Mouse (Mus musculus): ENCODE data around the gene Slc24a3.

Slc24a3 gene

DNA sequence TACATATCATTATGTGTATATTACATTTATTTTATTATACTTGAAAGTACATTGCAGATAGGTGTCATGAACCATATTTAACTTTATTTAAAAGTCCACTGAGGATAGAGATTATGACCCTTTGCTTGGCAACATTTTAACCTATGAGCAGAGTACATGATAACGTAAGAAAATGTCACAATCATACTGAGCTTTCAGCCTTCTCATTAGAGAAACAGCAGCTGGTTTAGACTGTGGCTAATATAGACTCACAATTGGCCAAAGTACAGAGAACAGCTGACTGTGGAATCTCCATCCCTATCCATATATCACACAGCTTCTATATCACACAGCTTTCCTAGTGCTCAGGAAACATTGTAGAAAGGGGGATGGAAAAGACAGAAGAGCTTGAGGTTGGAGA lies 111.8 kb downstream of the Slc24a3 start:
- DNase-seq (ENCODE audit: low spot score) = no peak

DNA sequence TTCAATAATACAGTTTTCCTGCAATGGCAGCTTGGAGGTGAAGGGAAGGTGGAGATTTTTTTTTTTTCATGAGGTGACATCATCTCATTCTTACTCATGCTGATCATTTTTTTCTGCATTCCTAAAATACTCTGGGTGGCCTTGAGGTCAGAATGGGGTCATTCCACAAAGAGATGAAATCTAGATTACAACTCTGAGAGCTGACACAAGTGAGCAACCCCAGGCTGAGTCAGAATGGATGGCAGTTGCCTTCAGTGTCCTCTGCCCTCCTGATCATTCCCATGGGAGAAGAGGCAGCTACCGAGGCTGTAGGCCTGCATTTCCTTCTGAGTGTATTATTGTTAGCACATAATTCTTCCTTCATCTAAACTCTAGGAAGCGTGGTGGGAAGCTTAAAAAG lies 116.2 kb downstream of the Slc24a3 start:
- DNase-seq (ENCODE audit: low spot score) = no peak

DNA sequence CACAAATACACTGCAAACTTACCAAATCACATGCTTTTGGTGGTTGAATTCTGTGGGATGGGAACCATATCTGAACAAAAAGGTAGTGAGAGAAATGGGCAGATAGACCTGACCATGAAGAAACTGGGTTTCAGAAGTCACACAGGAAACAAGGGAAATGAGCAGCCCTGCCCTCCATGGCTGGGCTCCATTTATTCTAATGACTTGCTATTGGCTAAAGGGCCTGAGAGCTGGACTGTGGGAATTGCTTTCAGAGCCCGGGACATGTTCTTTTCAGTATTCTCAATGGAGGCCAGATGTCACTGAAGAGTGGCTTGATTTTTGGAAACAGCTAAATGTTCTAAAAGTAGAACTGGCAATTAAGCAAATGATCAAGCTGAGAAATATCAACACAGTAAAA lies 120.9 kb downstream of the Slc24a3 start:
- no peak for DNase-seq (ENCODE audit: low spot score)

DNA sequence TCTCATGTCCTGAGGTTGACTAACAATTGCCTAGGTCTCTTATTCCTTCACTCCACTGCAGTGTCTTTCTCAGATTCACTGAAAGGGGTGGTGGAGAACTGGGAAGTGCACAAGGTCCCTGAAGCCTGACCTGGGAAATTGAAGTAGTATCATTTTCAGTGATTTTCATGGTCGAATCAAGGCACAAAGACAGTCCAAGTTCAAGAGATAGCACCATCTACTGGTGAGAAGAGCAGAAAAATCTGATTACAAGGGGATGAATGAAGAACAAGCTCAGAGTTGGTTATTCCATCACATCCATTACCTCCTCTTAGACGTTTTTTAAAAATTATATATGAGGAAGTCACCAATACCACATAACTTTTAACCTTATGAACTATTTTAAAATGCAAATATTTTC lies 123.9 kb downstream of the Slc24a3 start:
- DNase-seq (ENCODE audit: low spot score) = no peak

DNA sequence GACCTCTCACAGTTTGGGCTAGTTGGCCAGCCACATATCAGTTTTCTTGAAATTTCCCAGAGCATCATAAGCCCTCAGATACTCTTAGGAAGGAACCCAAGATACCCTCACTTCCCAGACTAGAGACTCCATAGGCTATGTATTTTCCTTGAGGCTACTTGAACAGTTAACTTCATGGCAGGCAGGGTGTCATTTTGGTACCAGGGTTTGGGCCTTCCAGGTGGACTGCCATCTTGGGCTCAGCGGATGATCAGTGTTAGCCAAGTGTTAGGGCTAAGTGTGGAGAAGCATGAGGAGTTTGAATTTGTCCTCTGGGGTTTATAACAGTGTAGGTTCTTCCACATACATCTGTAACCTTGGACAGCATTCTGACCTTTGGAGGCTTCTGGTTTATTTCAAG lies 124.6 kb downstream of the Slc24a3 start:
- no peak for DNase-seq (ENCODE audit: low spot score)

DNA sequence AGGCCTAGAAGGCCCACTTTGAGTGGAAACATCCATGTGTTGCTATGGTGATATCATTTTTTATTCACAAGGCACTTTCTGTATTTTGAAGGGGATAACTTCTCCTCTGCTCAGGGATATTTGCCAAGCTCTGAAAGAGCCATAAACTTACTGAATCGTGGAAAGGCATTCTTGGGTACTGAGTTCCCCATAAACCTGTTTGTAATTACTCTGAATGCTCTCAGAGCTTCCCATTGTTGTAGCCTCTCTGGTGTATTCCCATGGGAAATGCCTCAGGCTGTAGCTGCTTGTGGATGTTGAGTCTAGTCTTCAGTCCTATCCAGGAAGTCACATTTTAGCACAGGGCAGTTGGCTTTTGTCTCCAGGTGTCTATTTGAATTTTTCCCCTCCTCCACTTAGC lies 125.3 kb downstream of the Slc24a3 start:
- no peak for DNase-seq (ENCODE audit: low spot score)

DNA sequence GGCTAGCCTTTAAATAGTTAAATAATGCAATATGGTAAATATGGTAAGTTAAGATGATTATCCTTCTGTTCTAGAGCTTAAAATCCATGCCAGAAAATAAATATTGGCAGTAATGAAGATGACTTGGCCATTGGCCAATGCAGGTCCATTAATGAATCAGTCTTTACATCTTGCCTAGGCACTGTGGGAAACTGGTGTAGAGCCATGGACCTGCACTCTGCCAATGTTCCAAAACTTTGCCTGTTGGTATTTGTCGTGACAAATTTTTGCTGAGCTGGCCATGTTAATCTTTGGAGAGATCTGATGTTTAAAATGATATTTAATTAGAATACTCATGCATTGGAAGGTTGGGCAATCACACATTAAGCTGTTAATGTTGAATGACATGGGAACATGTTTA lies 129.4 kb downstream of the Slc24a3 start:
- no peak for DNase-seq (ENCODE audit: low spot score)

DNA sequence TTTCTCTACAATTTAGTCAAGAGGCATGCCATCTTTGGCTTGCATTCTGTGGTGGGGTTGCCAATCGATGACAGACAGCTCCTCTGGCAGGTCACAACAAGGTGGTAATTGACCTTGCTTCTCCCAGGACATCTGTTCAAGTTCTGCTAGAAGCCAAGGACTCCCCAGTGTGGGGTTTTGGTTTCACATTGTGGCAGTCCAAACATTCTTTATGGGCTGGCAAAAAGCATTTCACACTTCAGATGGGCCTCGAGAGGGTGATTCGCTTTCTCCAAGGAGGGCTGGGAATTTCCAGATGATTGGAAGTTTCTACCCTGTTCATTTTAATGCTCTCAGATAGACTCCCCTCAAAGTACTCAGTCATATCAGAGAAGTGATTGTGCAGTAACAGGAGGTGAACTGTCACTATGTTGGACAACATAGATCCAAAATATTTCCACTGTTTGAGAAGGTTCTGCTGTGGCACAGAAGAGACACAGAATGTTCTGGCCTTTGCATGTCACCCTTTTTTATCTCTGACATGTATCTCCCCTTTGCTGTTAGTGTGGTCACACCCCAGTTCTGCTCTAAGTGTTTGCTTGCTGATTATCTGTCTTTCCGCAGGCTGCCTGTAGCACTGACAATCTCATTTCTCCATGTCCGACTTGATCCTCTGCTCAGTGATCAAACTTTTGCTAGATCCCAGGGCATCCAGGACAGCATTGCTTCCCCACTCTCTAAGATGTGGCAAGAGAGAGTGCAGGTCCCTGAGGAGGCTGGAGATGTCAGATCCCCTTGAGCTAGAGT lies 132.6 kb downstream of the Slc24a3 start:
- DNase-seq (ENCODE audit: low spot score) = no peak

DNA sequence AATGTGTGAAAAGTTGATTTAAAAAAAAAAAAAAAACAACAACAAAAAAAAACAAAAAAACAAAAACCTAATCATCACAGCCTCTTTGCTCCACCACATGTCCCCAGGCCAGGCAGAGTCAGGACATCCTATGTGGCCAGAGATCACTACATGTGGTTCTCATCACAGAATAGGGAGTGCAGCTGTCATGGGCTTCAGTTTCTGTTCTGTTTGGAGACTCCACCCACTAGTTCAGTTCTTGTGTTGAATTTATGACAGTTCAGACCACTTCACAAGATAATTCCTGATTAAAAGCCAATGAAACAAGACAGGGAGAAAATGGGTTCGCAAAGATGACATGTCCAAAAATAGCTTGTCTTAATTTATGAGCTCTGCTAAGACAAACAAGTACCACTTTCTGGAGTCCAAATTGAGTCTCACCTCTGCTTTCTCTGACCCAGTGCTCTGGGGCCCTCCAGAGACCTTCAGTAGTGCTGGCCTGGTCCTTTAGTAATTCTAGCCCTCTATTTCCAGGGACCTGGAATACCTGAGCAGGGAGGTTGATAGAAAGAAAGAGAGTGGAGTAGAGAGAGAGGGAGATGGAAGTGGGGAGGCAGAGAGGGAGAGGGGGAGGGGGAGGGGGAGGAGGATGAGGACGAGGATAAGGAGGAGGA lies 139.8 kb downstream of the Slc24a3 start:
- DNase-seq (ENCODE audit: low spot score) = no peak

DNA sequence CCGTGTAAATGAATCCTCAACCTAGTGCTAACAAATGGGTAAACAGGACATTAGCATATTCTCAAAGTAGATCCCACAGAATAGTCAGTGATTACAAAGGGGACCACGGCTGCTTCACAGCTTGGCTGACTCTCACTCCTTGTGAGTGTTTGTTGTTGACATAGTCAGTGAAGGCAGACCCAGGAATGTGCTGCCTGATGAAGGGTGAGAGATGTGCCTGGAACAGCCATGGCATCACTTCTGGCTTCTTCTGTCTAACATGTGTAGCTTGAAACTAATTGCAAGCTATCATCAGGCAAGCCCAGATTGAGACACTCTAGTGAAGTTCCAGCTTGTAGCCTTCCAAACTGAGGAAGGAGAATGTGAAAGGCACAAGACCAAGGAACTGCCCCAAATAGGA lies 151.4 kb downstream of the Slc24a3 start:
- no peak for DNase-seq (ENCODE audit: low spot score)

DNA sequence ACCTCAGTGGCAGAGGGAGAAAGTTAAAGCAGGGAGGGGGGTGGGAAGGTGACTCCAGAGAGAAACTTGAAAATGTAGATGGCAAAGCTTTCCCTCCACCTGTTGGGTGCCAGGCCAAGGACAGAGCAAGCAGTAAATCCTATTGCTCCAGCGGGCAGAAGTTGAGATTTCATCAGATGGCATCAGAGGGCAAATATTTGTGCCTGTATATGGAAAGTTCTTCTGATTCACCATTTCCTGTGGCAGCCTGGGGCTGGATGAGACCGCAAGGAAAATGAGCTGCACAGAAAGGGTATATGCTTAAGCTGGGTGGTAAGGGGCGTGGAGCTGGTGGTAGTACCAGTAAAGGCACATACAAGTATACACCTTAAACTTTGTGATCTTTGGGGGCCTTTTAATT lies 153.7 kb downstream of the Slc24a3 start:
- DNase-seq (ENCODE audit: low spot score) = no peak

DNA sequence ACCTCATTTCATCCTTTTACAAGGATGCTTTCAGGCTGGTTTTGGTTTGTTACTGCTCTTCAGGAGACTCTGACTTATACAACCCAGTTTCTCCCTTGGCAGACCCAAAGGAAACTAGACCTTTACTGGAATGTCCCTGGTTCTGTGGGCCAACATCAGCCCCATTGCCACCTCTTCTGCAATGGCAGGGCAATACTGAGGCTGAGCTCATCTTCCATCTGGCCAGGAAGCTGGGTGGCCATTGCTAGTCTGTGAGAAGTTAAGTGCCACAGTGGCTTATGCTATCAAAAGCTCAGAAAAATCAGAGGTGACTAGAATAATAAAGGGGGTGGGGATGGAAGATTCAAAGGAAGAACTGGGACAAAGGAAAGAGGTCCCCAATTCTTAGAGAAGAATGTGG lies 154.2 kb downstream of the Slc24a3 start:
- DNase-seq (ENCODE audit: low spot score) = no peak

DNA sequence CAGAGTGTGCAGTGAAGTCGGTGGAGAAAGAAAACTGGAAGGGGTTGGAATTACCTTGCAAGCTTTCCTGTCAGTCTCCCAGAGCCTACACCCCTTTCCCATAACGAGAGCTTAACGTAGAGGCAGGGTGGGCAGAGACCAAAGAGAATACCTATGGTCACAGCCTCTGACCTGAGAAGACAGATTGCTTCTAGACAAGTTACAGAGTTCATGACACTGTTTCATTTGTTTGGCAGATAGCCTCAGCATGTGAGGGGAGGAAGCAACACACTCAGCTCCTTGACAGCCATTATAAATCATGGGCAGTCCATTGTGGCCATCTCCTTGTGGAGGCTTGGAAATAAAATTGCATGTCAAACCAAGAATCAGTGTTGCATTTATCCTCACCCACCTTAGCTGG lies 156.9 kb downstream of the Slc24a3 start:
- DNase-seq (ENCODE audit: low spot score) = no peak

DNA sequence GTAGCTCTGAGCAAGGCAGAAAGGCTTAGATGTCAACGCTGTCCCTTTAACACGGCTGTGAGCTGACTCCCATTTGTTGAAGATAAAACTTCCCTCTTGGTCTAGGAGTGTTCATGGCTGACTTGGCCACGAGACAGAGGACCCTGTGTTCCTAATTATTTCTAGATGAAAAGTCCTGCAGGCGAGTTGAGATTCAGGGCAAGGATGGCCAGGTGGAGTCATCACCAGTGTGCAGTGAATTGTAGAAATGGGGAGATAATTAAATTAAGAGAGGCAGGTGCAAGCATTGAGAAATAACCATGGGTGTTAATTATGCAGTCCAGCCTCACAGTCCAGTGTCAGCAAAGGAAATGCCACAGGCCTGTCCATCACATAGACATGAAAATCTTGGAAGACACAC lies 158.3 kb downstream of the Slc24a3 start:
- DNase-seq (ENCODE audit: low spot score) = no peak

DNA sequence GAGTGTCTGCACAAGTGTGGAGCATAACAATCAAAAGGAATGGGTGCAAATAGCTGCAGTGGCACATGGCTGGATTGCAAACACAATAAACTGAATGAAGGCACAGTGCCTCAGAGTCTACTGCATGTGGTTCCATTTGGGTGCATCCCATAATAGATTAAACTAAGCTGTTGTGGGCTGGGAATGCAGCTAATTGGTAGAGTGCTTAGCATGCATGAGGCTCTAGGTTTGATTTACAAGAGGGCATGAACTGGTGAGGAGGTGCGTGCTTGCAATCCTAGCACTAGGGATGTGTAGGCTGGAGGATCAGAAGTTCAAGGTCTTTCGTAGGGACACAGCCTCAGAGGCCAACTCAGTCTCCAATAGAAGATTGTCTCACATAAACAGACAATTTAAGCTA lies 159.0 kb downstream of the Slc24a3 start:
- DNase-seq (ENCODE audit: low spot score) = no peak

DNA sequence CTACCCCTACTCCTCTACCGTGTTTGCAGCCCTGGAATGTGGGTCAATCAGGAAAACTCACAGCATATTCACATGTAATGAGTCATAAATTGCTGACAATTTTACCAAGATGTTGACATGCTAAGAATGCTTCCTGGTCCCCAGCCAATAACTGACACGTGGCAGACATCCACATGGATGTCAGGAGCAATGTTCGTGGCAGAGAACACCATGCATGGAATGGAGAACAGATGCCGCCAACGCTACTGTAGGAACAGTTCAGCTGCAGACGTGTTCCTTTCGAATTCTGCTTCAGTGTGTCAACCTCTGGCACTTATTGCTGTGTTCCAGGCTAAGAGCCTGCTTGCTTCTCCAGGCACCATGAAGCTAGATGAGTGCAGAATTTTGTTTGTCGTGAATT lies 162.2 kb downstream of the Slc24a3 start:
- no peak for DNase-seq (ENCODE audit: low spot score)

DNA sequence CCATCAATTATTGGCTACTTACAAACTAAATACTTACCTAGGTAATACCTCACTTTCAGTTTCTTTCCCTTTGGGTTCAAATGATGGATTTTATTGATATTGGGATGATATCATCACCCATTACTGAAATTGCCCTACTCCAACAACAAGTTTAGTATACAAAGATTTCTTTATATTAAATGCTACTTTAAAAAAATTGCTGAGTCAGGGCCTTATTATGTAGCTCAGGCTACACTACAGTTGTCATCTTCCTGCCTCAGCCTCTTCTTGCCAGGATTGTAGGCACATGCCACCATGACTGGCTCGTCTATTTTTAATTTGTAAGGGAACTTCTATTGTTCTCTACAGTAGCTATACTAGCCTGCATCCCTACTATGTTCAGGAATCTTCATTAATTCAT lies 164.0 kb downstream of the Slc24a3 start:
- no peak for DNase-seq (ENCODE audit: low spot score)

DNA sequence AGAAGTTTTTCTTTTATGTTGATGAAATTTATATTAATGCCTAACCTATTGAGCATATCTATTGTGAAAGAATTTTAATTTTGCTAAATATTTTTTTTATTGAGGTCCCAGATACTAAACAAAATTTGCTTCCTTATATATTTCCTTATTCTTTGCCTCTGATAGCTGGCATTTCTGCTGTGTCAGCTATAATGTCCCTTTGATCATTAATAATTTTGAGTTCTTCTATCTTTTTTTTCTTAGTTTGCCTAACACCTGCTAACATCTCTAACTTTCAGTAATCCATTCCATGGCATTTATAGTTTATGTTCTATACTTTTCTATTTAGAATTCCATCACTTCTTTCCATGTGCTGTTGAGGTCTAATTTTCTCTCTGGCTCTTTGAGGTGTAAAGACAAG lies 165.9 kb downstream of the Slc24a3 start:
- no peak for DNase-seq (ENCODE audit: low spot score)

DNA sequence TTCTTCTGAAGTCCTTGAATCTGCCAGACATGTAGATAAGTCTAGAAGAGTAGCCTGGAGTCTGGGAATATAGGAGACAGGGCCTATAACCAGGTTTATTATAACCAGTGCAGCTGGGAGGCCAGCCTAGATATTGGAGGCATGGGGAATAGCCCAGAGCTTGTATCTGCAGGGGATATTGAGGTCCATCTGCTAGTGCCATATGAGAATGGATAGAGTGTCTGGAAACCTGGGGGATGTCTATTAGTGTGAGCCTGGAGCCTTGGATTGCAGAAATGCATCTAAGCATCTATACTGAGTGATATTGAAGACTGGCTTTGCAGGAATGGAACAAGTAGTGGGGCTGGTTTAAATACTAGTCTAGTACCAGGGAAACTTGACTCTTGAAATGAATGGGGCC lies 168.9 kb downstream of the Slc24a3 start:
- no peak for DNase-seq (ENCODE audit: low spot score)

DNA sequence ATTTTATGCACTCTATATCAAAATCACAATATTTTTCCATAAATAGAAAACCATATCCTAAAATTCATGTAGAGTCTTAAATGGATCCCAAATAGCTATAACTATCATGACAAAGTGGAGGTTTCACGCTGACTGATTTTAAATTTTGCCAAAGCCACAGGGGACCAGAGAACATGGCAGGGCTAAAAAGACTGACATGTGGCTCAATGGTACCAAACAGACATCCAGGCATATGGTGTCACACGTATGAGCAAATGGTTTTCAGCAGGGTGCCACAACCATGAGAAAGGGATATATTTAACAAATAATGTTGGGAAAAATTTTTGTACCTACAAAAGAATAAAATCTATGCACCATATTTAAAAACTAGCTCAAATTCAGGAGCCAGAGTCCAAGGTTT lies 173.3 kb downstream of the Slc24a3 start:
- no peak for DNase-seq (ENCODE audit: low spot score)

DNA sequence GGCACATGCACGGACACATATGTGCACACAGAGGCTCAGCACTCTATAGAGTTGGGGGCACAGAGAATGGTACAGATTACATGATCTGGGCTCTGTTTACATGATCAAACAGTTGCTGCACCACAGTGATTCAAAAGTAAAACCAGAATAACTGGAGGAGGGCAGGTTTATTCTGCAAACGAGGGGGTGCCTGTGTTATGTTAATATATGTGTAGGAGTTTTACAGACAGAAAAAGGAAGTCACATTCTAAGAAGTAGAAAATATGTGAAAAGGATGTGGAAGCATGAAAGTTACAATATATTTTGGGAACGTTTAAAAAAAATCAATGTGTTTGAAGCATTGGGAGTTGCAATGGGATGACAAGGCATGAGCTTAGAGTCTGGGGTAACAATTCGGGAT lies 175.4 kb downstream of the Slc24a3 start:
- no peak for DNase-seq (ENCODE audit: low spot score)

DNA sequence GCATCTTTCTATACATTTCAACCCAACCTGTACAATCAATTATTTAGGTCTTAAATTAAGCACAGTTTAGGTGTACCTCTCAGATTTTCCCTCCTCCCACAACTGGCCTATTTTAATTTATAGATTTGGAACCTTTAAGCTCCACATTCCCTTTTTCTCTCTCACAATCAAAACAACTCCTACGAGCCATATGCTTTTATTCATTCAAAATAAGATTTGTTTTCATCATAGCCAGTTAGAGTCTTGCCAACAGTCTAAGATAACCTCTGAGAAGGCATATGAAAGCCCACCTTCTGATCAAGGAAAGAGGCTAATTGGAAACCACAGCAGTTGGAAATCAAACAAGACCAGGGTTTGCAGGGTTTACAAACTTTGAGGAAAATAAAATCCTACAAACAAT lies 177.0 kb downstream of the Slc24a3 start:
- no peak for DNase-seq (ENCODE audit: low spot score)

DNA sequence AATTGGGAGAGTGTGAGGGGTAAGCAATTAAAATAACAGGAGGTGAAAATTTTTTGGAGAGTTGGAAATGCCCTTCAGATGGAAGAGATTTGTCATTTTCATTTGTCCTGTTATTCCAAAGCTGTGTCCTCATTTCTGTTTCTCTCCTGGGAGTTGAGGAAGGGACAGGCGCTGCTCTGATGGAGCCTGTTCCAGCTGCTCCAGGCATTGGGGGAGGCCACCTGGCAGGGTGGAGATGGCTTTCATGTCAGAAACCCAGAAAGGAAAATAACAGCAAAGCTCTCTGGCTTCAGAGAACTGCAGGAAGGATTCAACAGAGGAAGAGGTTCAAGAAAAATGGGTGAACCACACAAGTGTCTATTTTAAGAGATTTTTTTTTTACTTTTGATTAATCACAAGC lies 186.2 kb downstream of the Slc24a3 start:
- no peak for DNase-seq (ENCODE audit: low spot score)

Data from ovary, postnatal 10 days (tissue).